Mouse (Mus musculus): ENCODE results near the gene Ptcra.

- TF ChIP-seq POLR2A (IDR thresholded peaks at IDR 0.05; ENCODE audit: borderline replicate concordance, insufficient read depth, low read length): no peak
- TF ChIP-seq CTCF (IDR thresholded peaks at IDR 0.05; ENCODE audit: borderline replicate concordance, insufficient read depth, low read depth, low read length): no peak
Measured at GRCm38 (mm10) chr17:46734055-46734454, 29.5 kb downstream of the Ptcra start.

Data from cerebellum, adult 2 months (tissue).